Mouse (Mus musculus): ENCODE data around the gene Zscan4c.
"Not testable (repeated sequence)": the region's sequence is repeated elsewhere in the genome, so short reads cannot be mapped to it uniquely, and the experiment has no call there.

The Zscan4c gene

GRCm38 (mm10) chr7:11005445-11005844, at the start of gene Zscan4c:
Zscan4c (plus strand) TSS chr7:11005745.
- not testable (repeated sequence) for DNase-seq
